Mouse (Mus musculus) hindbrain, embryonic 10.5 days (tissue): Measurements from ENCODE around the gene Atp5f1. TPM values are rescaled to one million over a fixed set of nuclear protein-coding genes. Genes with fewer than 3 reads are reported as not detected.
"Not testable (repeated sequence)": the region's sequence is repeated elsewhere in the genome, so short reads cannot be mapped to it uniquely, and the experiment has no call there.

ENCODE experiments used
- DNase-seq: peaks from one replicate; pipeline ENCODE4 v3.0.0-alpha.2; 2017; ENCODE audit warnings: low spot score
- H3K27ac ChIP-seq: fragments of 300-500 bp; sonication (generic); 2 replicates; pipeline ENCODE4 v1.5.1; 2016; ENCODE audit warnings: mild to moderate bottlenecking, moderate library complexity
- H3K27me3 ChIP-seq: fragments of 300-500 bp; sonication (generic); 2 replicates; pipeline ENCODE4 v1.6.1; 2016; ENCODE audit warnings: mild to moderate bottlenecking; ENCODE audit not compliant: poor library complexity, insufficient read depth, severe bottlenecking
- H3K36me3 ChIP-seq: fragments of 300-500 bp; sonication (generic); 2 replicates; pipeline ENCODE4 v1.6.1; 2016; ENCODE audit warnings: mild to moderate bottlenecking, moderate library complexity
- H3K4me1 ChIP-seq: fragments of 300-500 bp; sonication (generic); replicated peaks from 2 replicates; pipeline ENCODE4 v1.6.1; 2016; ENCODE audit warnings: mild to moderate bottlenecking
- H3K4me3 ChIP-seq: fragments of 300-500 bp; sonication (generic); 2 replicates; pipeline ENCODE4 v1.5.1; 2016; ENCODE audit warnings: mild to moderate bottlenecking, moderate library complexity
- H3K9me3 ChIP-seq: fragments of 300-500 bp; sonication (generic); 2 replicates; pipeline ENCODE4 v1.6.1; 2016; ENCODE audit warnings: mild to moderate bottlenecking, moderate library complexity
- WGBS: fragments of 180-500 bp; shearing (Covaris S2); methylation state at CpG from one replicate; pipeline ENCODE4 v1.1.7; 2016; 5-methylcytosine and 5-hydroxymethylcytosine counted together
- polyA plus RNA-seq: library from polyadenylated mRNA; unstranded; fragments of >200 nt; fragmentation: Nextera tagmentation; extraction: Ambion mirVana; gene quantifications from 2 replicates; pipeline ENCODE4 v1.2.1, GENCODE M21; 2016

Gene Atp5f1
- polyA plus RNA-seq, 1 experiment from 2014 or later, result 464 TPM

- H3K9me3 ChIP-seq, result no peaks in the 10 kb centered on the region
- no peaks in the 10 kb centered on the region for H3K36me3 ChIP-seq
- DNase-seq, result no peak
- H3K27me3 ChIP-seq, result no peaks in the 10 kb centered on the region
- 84% methylated on average over 9 of the region's 9 CpGs for WGBS
- H3K4me3 ChIP-seq, result no peak overlapping the region
- H3K4me1 ChIP-seq, result no peaks in the 10 kb centered on the region
- H3K27ac ChIP-seq, result no peak overlapping the region
These were observed 35.3 kb downstream of the Atp5f1 start for GRCm38 (mm10) chr3:105924616-105925015.

- DNase-seq, result no peak
- Histone ChIP-seq H3K4me1 (0 out of 2 replicates have a peak, but pooled peaks cover 5% of the 10 kb centered on the region), H3K36me3 (no peaks in the 10 kb centered on the region), H3K9me3 (no peaks in the 10 kb centered on the region), H3K27ac (no peak overlapping the region), H3K27me3 (no peaks in the 10 kb centered on the region), H3K4me3 (no peak overlapping the region)
- 78% methylated on average over 2 of the region's 2 CpGs for WGBS
These were observed 37.9 kb downstream of the Atp5f1 start for GRCm38 (mm10) chr3:105921959-105922358.

GRCm38 (mm10) chr3:105920743-105921142, 39.2 kb downstream of the Atp5f1 start:
- H3K27ac ChIP-seq, DNase-seq, H3K27me3 ChIP-seq, H3K4me1 ChIP-seq, H3K9me3 ChIP-seq, H3K36me3 ChIP-seq, H3K4me3 ChIP-seq: not testable (repeated sequence)

- no peak for DNase-seq
- Histone ChIP-seq H3K4me1 (0 out of 2 replicates have a peak, but pooled peaks cover 5% of the 10 kb centered on the region), H3K27me3 (no peaks in the 10 kb centered on the region), H3K27ac (no peak overlapping the region), H3K4me3 (no peak overlapping the region), H3K36me3 (no peaks in the 10 kb centered on the region), H3K9me3 (no peaks in the 10 kb centered on the region)
- 67% methylated on average over 3 of the region's 3 CpGs for WGBS
These were observed 41.5 kb downstream of the Atp5f1 start for GRCm38 (mm10) chr3:105918355-105918745.

- Histone ChIP-seq H3K4me1 (0 out of 2 replicates have a peak, but pooled peaks cover 5% of the 10 kb centered on the region), H3K27me3 (no peaks in the 10 kb centered on the region), H3K36me3 (no peaks in the 10 kb centered on the region), H3K9me3 (no peaks in the 10 kb centered on the region), H3K27ac (no peak overlapping the region), H3K4me3 (no peak overlapping the region)
- peak; percentile 30 for DNase-seq
- WGBS, result 62% methylated on average over 10 of the region's 10 CpGs
These were observed 42.1 kb downstream of the Atp5f1 start for GRCm38 (mm10) chr3:105917656-105918354.

- H3K27ac ChIP-seq, H3K4me3 ChIP-seq, H3K4me1 ChIP-seq, DNase-seq, H3K27me3 ChIP-seq, H3K9me3 ChIP-seq, H3K36me3 ChIP-seq: not testable (repeated sequence)
These were observed 43.4 kb downstream of the Atp5f1 start for GRCm38 (mm10) chr3:105916455-105916854.

GRCm38 (mm10) chr3:105915281-105915680, 44.6 kb downstream of the Atp5f1 start:
- Histone ChIP-seq H3K9me3 (no peaks in the 10 kb centered on the region), H3K27me3 (no peaks in the 10 kb centered on the region), H3K27ac (no peak overlapping the region), H3K36me3 (no peaks in the 10 kb centered on the region), H3K4me3 (no peak overlapping the region), H3K4me1 (0 out of 2 replicates have a peak, but pooled peaks cover 5% of the 10 kb centered on the region)
- WGBS, result 56% methylated on average over 1 of the region's 1 CpGs
- no peak for DNase-seq

GRCm38 (mm10) chr3:105913839-105914681, 45.8 kb downstream of the Atp5f1 start:
- DNase-seq, result no peak
- H3K27ac ChIP-seq, result no peak overlapping the region
- H3K36me3 ChIP-seq, result no peaks in the 10 kb centered on the region
- no peaks in the 10 kb centered on the region for H3K27me3 ChIP-seq
- H3K9me3 ChIP-seq, result no peaks in the 10 kb centered on the region
- no peak overlapping the region for H3K4me3 ChIP-seq
- 0 out of 2 replicates have a peak, but pooled peaks cover 5% of the 10 kb centered on the region for H3K4me1 ChIP-seq
- 73% methylated on average over 10 of the region's 10 CpGs for WGBS

- Histone ChIP-seq H3K4me1 (peaks cover 7% of the 10 kb centered on the region; the same call in 1 of the 2 replicates), H3K27ac (no peak overlapping the region), H3K36me3 (no peaks in the 10 kb centered on the region), H3K9me3 (no peaks in the 10 kb centered on the region), H3K27me3 (no peaks in the 10 kb centered on the region), H3K4me3 (no peak overlapping the region)
- no peak for DNase-seq
- 88% methylated on average over 9 of the region's 9 CpGs for WGBS
These were observed 47.6 kb downstream of the Atp5f1 start for GRCm38 (mm10) chr3:105912097-105912880.

- peaks cover 7% of the 10 kb centered on the region; the same call in 1 of the 2 replicates for H3K4me1 ChIP-seq
- WGBS, result 86% methylated on average over 11 of the region's 11 CpGs
- H3K27ac ChIP-seq, result no peak overlapping the region
- no peaks in the 10 kb centered on the region for H3K36me3 ChIP-seq
- H3K9me3 ChIP-seq, result no peaks in the 10 kb centered on the region
- no peaks in the 10 kb centered on the region for H3K27me3 ChIP-seq
- DNase-seq, result no peak
- H3K4me3 ChIP-seq, result no peak overlapping the region
These were observed 49.2 kb downstream of the Atp5f1 start for GRCm38 (mm10) chr3:105910519-105911190.

GRCm38 (mm10) chr3:105908976-105909375, 50.9 kb downstream of the Atp5f1 start:
- Histone ChIP-seq H3K4me3 (no peak overlapping the region), H3K4me1 (peaks cover 7% of the 10 kb centered on the region; the same call in 1 of the 2 replicates), H3K27ac (no peak overlapping the region), H3K9me3 (no peaks in the 10 kb centered on the region), H3K36me3 (no peaks in the 10 kb centered on the region), H3K27me3 (no peaks in the 10 kb centered on the region)
- no peak for DNase-seq
- 92% methylated on average over 4 of the region's 4 CpGs for WGBS

- Histone ChIP-seq H3K9me3 (no peaks in the 10 kb centered on the region), H3K4me3 (no peak overlapping the region), H3K4me1 (peaks cover 7% of the 10 kb centered on the region; the same call in 1 of the 2 replicates), H3K27me3 (no peaks in the 10 kb centered on the region), H3K36me3 (no peaks in the 10 kb centered on the region), H3K27ac (no peak overlapping the region)
- DNase-seq, result no peak
- 50% methylated on average over 9 of the region's 9 CpGs for WGBS
These were observed 51.8 kb downstream of the Atp5f1 start for GRCm38 (mm10) chr3:105907956-105908655.
